Mouse (Mus musculus) bone marrow, adult 2 months (tissue): ENCODE data around the gene C530008M17Rik.

Experiments
- CTCF ChIP-seq: fragments of 200-500 bp; IDR thresholded peaks from 2 replicates; pipeline ENCODE4 v1.5.1; 2011; ENCODE audit warnings: low read length, control low read depth; ENCODE audit not compliant: control insufficient read depth, insufficient read depth
- POLR2A ChIP-seq: fragments of 200-500 bp; IDR thresholded peaks from 2 replicates; pipeline ENCODE4 v1.6.1; 2011; ENCODE audit warnings: low read depth, mild to moderate bottlenecking, control low read depth, low read length, borderline replicate concordance; ENCODE audit not compliant: control insufficient read depth

DNA sequence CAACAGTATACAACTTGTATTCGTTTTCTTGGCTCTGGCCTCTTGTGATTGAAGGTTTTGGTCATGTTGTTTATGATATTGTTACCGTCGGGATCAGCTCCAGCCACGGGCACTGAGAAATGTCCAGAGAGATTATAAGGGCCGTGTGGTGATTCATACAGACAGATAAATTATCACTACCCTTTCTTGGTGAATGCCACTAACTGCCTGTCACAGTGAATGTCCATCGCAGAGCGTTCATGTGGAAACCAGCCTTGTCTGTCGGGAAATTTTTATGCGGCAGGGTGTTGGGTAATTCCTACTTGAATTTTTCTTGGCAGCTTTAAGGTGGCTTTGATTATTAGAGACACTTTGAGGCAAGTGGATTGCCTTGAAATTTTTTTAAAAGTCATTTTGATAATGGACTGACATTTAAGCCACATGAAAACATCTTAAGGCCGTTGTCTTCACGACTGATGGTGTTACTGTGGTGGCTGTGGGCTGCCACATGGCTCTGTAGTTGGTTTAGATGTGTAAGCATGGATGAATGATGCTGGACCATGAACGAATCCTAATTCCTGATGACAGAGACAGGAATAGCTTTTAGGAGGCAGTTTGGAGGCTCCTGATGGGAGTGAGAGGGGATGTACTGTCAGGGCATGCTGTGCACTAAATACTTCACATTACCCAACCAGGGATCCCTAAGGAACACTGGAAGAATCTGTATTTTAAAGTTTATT lies 35.6 kb downstream of the C530008M17Rik start:
- TF ChIP-seq CTCF (no peak), POLR2A (no peak)
